Mouse (Mus musculus): ENCODE data around the gene Pex3. TPM values are rescaled to one million over a fixed set of nuclear protein-coding genes. Genes with fewer than 3 reads are reported as not detected.

Pex3 gene
- polyA plus RNA-seq, 1 experiment from 2014 or later, result 24.8 TPM

GRCm38 (mm10) chr10:13474568-13474955, 78.4 kb downstream of the Pex3 start:
- 9% methylated on average over 10 of the region's 10 CpGs for WGBS

More at GRCm38 (mm10) chr10:13474568-13474955, 78.4 kb downstream of the Pex3 start:
- no peaks in the 10 kb centered on the region for H3K36me3 ChIP-seq (ENCODE audit: control insufficient read depth, insufficient read depth, low read length)
- peaks cover 9% of the 10 kb centered on the region for H3K4me1 ChIP-seq (replicated peaks; ENCODE audit: control insufficient read depth, insufficient read depth, low read length)
- ATAC-seq (ENCODE audit: low read depth), result peak; percentile 18; the same call in 1 of the 2 replicates
- H3K27me3 ChIP-seq (ENCODE audit: control insufficient read depth, insufficient read depth, low read depth, low read length), result peaks cover 10% of the 10 kb centered on the region
- no peak overlapping the region for H3K27ac ChIP-seq (ENCODE audit: low read length)
- H3K4me2 ChIP-seq (ENCODE audit: low read depth, low read length), result peak overlapping the region; percentile 93
- peak overlapping the region; percentile 65 for H3K4me3 ChIP-seq (ENCODE audit: low read length)
- H3K9ac ChIP-seq (ENCODE audit: low read length), result peak overlapping the region; percentile 70
- H3K9me3 ChIP-seq (ENCODE audit: control insufficient read depth, low read length), result no peaks in the 10 kb centered on the region

Other genes starting within 250 kb of the Pex3 start
- 19.7 and 22.3 TPM in 2 replicates for gene Phactr2, start 78.7 kb downstream of the Pex3 start, polyA plus RNA-seq (2015; fragmentation: Nextera tagmentation; extraction: Ambion mirVana)
- gene Fuca2, start 53.6 kb downstream of the Pex3 start, polyA plus RNA-seq (2015; fragmentation: Nextera tagmentation; extraction: Ambion mirVana), result 87.0 and 91.1 TPM in 2 replicates
- gene Adat2, start 248 bp downstream of the Pex3 start, polyA plus RNA-seq (2015; fragmentation: Nextera tagmentation; extraction: Ambion mirVana), result 3.6 and 3.8 TPM in 2 replicates